Comparison of ENCODE assay signal across 8 mouse cellular contexts in genomic region chr5:33203691-33204242, GRCm38 (mm10). TPM values are rescaled to one million over a fixed set of nuclear protein-coding genes. Genes with fewer than 3 reads are reported as not detected.
DNase-seq lines count a peak whose midpoint lies in the region; ATAC-seq and TF ChIP-seq lines count a peak whose summit lies in the region.

No protein-coding gene starts in this region.

- H3K27me3 ChIP-seq in ES-Bruce4 (ENCODE audit: control insufficient read depth, insufficient read depth, low read length, poor library complexity, severe bottlenecking) = no peaks in the 10 kb centered on the region
- no peaks in the 10 kb centered on the region for H3K27me3 ChIP-seq in forebrain, embryonic 10.5 days (ENCODE audit: poor library complexity, severe bottlenecking)
- H3K27me3 ChIP-seq in heart, embryonic 16.5 days (ENCODE audit: control insufficient read depth, insufficient read depth, low read length) = no peaks in the 10 kb centered on the region
- no peaks in the 10 kb centered on the region for H3K27me3 ChIP-seq in liver, embryonic 15.5 days
- no peaks in the 10 kb centered on the region for H3K27me3 ChIP-seq in neural tube, embryonic 12.5 days (replicated peaks)
- H3K27me3 ChIP-seq in stomach, postnatal 0 days (ENCODE audit: control insufficient read depth, insufficient read depth, low read length) = no peaks in the 10 kb centered on the region

- H3K36me3 ChIP-seq in ES-Bruce4 (ENCODE audit: control insufficient read depth, insufficient read depth, low read length, poor library complexity, severe bottlenecking) = no peaks in the 10 kb centered on the region
- no peaks in the 10 kb centered on the region for H3K36me3 ChIP-seq in forebrain, embryonic 10.5 days (replicated peaks)
- no peaks in the 10 kb centered on the region for H3K36me3 ChIP-seq in heart, embryonic 16.5 days (ENCODE audit: control insufficient read depth, insufficient read depth)
- H3K36me3 ChIP-seq in liver, embryonic 15.5 days (replicated peaks) = no peaks in the 10 kb centered on the region
- no peaks in the 10 kb centered on the region for H3K36me3 ChIP-seq in neural tube, embryonic 12.5 days
- no peaks in the 10 kb centered on the region for H3K36me3 ChIP-seq in stomach, postnatal 0 days (ENCODE audit: control insufficient read depth, insufficient read depth, low read length)

- no peak overlapping the region for H3K27ac ChIP-seq in ES-Bruce4 (ENCODE audit: insufficient read depth, low read length)
- no peak overlapping the region for H3K27ac ChIP-seq in forebrain, embryonic 10.5 days
- H3K27ac ChIP-seq in heart, embryonic 16.5 days (ENCODE audit: low read length) = no peak overlapping the region
- H3K27ac ChIP-seq in liver, embryonic 15.5 days (replicated peaks) = no peak overlapping the region
- H3K27ac ChIP-seq in neural tube, embryonic 12.5 days = no peak overlapping the region
- H3K27ac ChIP-seq in stomach, postnatal 0 days (replicated peaks) = 0 out of 2 replicates have a peak overlapping the region, but pooled peaks have one; percentile 30

- peak overlapping the region; percentile 63 for H3K4me2 ChIP-seq in heart, embryonic 16.5 days (ENCODE audit: low read depth, low read length)
- H3K4me2 ChIP-seq in liver, embryonic 15.5 days = peak overlapping the region; percentile 61
- peak overlapping the region; percentile 31; the same call in 1 of the 2 replicates for H3K4me2 ChIP-seq in neural tube, embryonic 12.5 days (replicated peaks)
- H3K4me2 ChIP-seq in stomach, postnatal 0 days (replicated peaks; ENCODE audit: low read depth) = peak overlapping the region; percentile 21; the same call in 1 of the 2 replicates

- 21% methylated on average over 9 of the region's 9 CpGs for WGBS in forebrain, embryonic 10.5 days
- 9% methylated on average over 9 of the region's 9 CpGs for WGBS in heart, embryonic 16.5 days
- 7% methylated on average over 9 of the region's 9 CpGs for WGBS in liver, embryonic 15.5 days (ENCODE audit: insufficient replicate concordance)
- 21% methylated on average over 9 of the region's 9 CpGs for WGBS in neural tube, embryonic 12.5 days
- 7% methylated on average over 9 of the region's 9 CpGs for WGBS in stomach, postnatal 0 days

- TF ChIP-seq POLR2A in ES-Bruce4 (IDR thresholded peaks at IDR 0.05; ENCODE audit: insufficient read depth, low read length) = no peak

- peak; percentile 90 for TF ChIP-seq CTCF in ES-Bruce4 (IDR thresholded peaks at IDR 0.05; ENCODE audit: low read depth, low read length)
- peak; percentile 99 for TF ChIP-seq CTCF in stomach, postnatal 0 days (IDR thresholded peaks at IDR 0.05; ENCODE audit: low read depth)

- H3K9me3 ChIP-seq in ES-Bruce4 (replicated peaks; ENCODE audit: control insufficient read depth, insufficient read depth, low read length, poor library complexity, severe bottlenecking) = no peaks in the 10 kb centered on the region
- H3K9me3 ChIP-seq in forebrain, embryonic 10.5 days = no peaks in the 10 kb centered on the region
- no peaks in the 10 kb centered on the region for H3K9me3 ChIP-seq in heart, embryonic 16.5 days (replicated peaks; ENCODE audit: control insufficient read depth, low read length)
- no peaks in the 10 kb centered on the region for H3K9me3 ChIP-seq in liver, embryonic 15.5 days (replicated peaks)
- no peaks in the 10 kb centered on the region for H3K9me3 ChIP-seq in neural tube, embryonic 12.5 days
- H3K9me3 ChIP-seq in stomach, postnatal 0 days (ENCODE audit: control insufficient read depth, low read length) = no peaks in the 10 kb centered on the region

- peak; percentile 81 for ATAC-seq in heart, embryonic 16.5 days (replicated peaks; ENCODE audit: extremely low read depth, insufficient read depth, low FRiP score)
- peak; percentile 61 for ATAC-seq in liver, embryonic 15.5 days (ENCODE audit: insufficient read depth)
- peak; percentile 53; the same call in 1 of the 2 replicates for ATAC-seq in neural tube, embryonic 12.5 days (ENCODE audit: low FRiP score, low read depth)
- ATAC-seq in stomach, postnatal 0 days (ENCODE audit: low FRiP score, low TSS enrichment) = peak; percentile 83

- no peak overlapping the region for H3K9ac ChIP-seq in ES-Bruce4 (ENCODE audit: low read depth, poor library complexity, severe bottlenecking)
- H3K9ac ChIP-seq in heart, embryonic 16.5 days (ENCODE audit: low read length) = no peak overlapping the region
- H3K9ac ChIP-seq in liver, embryonic 15.5 days = no peak overlapping the region
- no peak overlapping the region for H3K9ac ChIP-seq in neural tube, embryonic 12.5 days
- H3K9ac ChIP-seq in stomach, postnatal 0 days (ENCODE audit: low read length) = no peak overlapping the region

- peak; percentile 81 for DNase-seq in c-Kit-positive CD71-negative TER-119-negative erythroid progenitor cells, embryonic 14.5 days (ENCODE audit: low read depth)
- peak; percentile 82 for DNase-seq in forebrain, embryonic 10.5 days (ENCODE audit: extremely low spot score, low spot score)
- peak; percentile 79 to 92 for DNase-seq in kidney, postnatal 25 days
- DNase-seq in stomach, postnatal 0 days (ENCODE audit: low spot score) = peak; percentile 85

- TF ChIP-seq EP300 in ES-Bruce4 (IDR thresholded peaks at IDR 0.05; ENCODE audit: insufficient read depth, low read depth, low read length) = no peak
- no peak for TF ChIP-seq EP300 in stomach, postnatal 0 days (optimal IDR thresholded peaks at IDR 0.05)

- no peaks in the 10 kb centered on the region for H3K4me1 ChIP-seq in ES-Bruce4 (ENCODE audit: control insufficient read depth, insufficient read depth, low read length)
- peaks cover 3% of the 10 kb centered on the region; the same call in 1 of the 2 replicates for H3K4me1 ChIP-seq in forebrain, embryonic 10.5 days
- H3K4me1 ChIP-seq in heart, embryonic 16.5 days (ENCODE audit: control insufficient read depth, insufficient read depth, low read length) = no peaks in the 10 kb centered on the region
- H3K4me1 ChIP-seq in liver, embryonic 15.5 days (replicated peaks) = peaks cover 41% of the 10 kb centered on the region
- H3K4me1 ChIP-seq in neural tube, embryonic 12.5 days = no peaks in the 10 kb centered on the region
- H3K4me1 ChIP-seq in stomach, postnatal 0 days (replicated peaks; ENCODE audit: control insufficient read depth, insufficient read depth) = no peaks in the 10 kb centered on the region

- no peak overlapping the region for H3K4me3 ChIP-seq in ES-Bruce4 (ENCODE audit: low read depth, low read length)
- peak overlapping the region; percentile 27; the same call in 1 of the 2 replicates for H3K4me3 ChIP-seq in forebrain, embryonic 10.5 days
- H3K4me3 ChIP-seq in heart, embryonic 16.5 days (ENCODE audit: low read length) = peak overlapping the region; percentile 32; the same call in 1 of the 2 replicates
- H3K4me3 ChIP-seq in liver, embryonic 15.5 days (replicated peaks) = peak overlapping the region; percentile 20
- no peak overlapping the region for H3K4me3 ChIP-seq in neural tube, embryonic 12.5 days
- no peak overlapping the region for H3K4me3 ChIP-seq in stomach, postnatal 0 days (ENCODE audit: low read depth, low read length)

RNA-seq across cellular contexts. Expression of gene Spon2, which starts 14.5 kb away (rescaled TPM):
- 0.59 and 0.87 TPM in 2 replicates for polyA plus RNA-seq in ES-Bruce4 (2011; ENCODE audit: insufficient read depth, insufficient read length, low read depth, missing spikeins)
- polyA plus RNA-seq in forebrain, embryonic 10.5 days (2016; fragmentation: Nextera tagmentation; extraction: Ambion mirVana) = 2.6 and 3.6 TPM in 2 replicates
- 67.2 and 71.5 TPM in 2 replicates for polyA plus RNA-seq in heart, embryonic 16.5 days (2015; fragmentation: Nextera tagmentation; extraction: Ambion mirVana)
- 19.5 and 22.9 TPM in 2 replicates for polyA plus RNA-seq in liver, embryonic 15.5 days (2015; fragmentation: Nextera tagmentation; extraction: Ambion mirVana)
- 1.7 and 2.1 TPM in 2 replicates for polyA plus RNA-seq in neural tube, embryonic 12.5 days (2016; fragmentation: Nextera tagmentation; extraction: Ambion mirVana)
- 41.2 and 43.6 TPM in 2 replicates for polyA plus RNA-seq in stomach, postnatal 0 days (2015; fragmentation: Nextera tagmentation; extraction: Ambion mirVana)

Comparison
In these comparisons a context has a peak if more than half of its experiments do, and no peak if none do; other contexts are left out.
1. H3K4me3 ChIP-seq: peak in forebrain, embryonic 10.5 days (single experiment), heart, embryonic 16.5 days (single experiment) and liver, embryonic 15.5 days (single experiment); none in ES-Bruce4 (single experiment), neural tube, embryonic 12.5 days (single experiment) and stomach, postnatal 0 days (single experiment).
2. Peak in every context shown above with its lines, with median percentiles within 50 percentile points of each other: DNase-seq, ATAC-seq and H3K4me2 ChIP-seq.